Mouse (Mus musculus) urinary bladder, postnatal 14 days (tissue): ENCODE results near the gene Gjb5.

Experiments used
- DNase-seq: peaks from one replicate; pipeline ENCODE4 v3.0.0; 2021; ENCODE audit warnings: low spot score

Gjb5 gene

DNA sequence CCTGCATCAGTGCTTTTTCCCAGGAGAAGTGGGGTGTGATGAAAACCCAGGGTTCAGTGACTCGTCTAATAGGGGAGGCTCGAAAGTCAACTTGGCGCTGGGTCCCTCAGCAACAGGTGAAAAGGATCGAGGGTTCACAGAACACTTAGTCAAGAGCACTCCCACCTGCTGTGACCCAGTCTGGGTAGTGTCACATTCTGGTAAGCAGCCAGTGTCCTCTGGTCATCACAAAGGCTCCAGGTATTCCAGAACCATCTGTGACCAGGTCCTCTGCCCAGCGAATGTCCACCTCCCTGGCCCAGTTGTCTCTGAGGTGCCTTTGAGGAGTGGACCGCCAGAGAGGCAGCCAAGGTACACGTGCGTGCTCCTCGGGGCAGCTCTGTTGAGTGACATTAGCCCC, 46.4 kb downstream of the Gjb5 start:
- no peak for DNase-seq

DNA sequence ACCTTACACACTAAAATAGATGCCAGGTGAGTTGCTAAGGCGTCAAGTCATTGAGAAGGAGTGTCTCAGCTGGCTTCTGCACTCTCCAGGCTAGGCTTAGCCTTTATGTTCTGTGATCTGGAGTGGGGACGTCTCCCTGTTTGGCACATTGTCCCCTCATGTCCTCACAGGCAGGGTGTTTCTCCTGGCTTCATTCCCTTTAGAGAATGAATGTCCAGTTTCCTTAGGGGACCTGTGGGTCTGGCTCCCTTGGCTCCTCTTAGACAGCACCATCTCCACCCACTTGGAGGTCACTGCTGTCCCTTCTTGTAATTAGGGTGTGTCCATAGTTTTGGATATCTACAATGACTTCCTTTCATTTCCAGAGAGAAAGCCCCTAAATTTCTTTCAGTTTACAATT, 51.1 kb downstream of the Gjb5 start:
- no peak for DNase-seq
